Mouse (Mus musculus): ENCODE measurements at regions not wholly inside any gene's neighbourhood (a gene's known extent, or its start where the extent isn't known, plus 50 kb on each side); places are given as distances from the start of the nearest gene placed in this dataset.

- no peak for TF ChIP-seq POLR2A (IDR thresholded peaks at IDR 0.05; ENCODE audit: insufficient read depth, low read length)
- TF ChIP-seq CTCF (IDR thresholded peaks at IDR 0.05; ENCODE audit: low read depth, low read length), result no peak
Observed at GRCm38 (mm10) chr10:93370331-93370730, 59.4 kb upstream of the Elk3 start.

All from ES-Bruce4 (cell line).